Mouse (Mus musculus) T-cell, adult 66 days (primary cell): ENCODE results near the gene Lrtm2. TPM values are rescaled to one million over a fixed set of nuclear protein-coding genes. Genes with fewer than 3 reads are reported as not detected.

Experiments
- total RNA-seq, 2 experiments: library from RNA; stranded (reverse); gene quantifications; 3 replicates in 1 of 2; 4 replicates in 1 of 2; pipeline ENCODE4 v1.2.4; 2023

Lrtm2 gene
- total RNA-seq: 1 to 10 TPM; 3.3 to 4.9 TPM

DNA sequence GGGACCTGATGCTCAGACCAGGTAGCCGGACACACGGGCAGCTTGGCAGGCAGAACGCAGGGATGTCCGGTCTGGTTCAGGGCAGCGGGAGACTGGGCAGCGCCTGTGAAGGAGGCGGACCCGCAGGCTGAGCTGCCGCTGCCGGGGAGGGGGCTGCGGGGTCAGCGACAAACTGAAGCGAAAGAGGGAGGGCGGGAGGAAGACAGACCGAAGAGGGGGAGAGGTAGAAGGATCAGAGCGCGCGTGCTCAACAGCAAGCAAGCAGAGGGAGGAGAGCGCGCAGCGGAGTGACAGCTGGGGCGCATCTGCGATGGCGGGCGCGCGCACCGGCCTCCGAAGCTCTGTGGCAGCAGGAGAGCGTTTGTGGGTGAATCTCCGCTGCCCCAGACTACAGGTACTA, at the start of gene Lrtm2:
Gene Lrtm2 (minus strand): TSS at position 261 of the 400 bp plus-strand sequence.

Other genes with a start within 250 kb of the Lrtm2 start
- 10 to 100 TPM; 29.7 to 43.0 TPM for gene Dcp1b, start 155.5 kb downstream of the Lrtm2 start, total RNA-seq
- not detected for gene Cacna1c, start 134.3 kb downstream of the Lrtm2 start, total RNA-seq
- gene Cacna2d4, start 94.2 kb downstream of the Lrtm2 start, total RNA-seq: 10 to 100 TPM in 1 of 2 experiments, 1 to 10 TPM in 1; 8.9 to 17.0 TPM
- 10 to 100 TPM; 55.4 to 60.2 TPM for gene Adipor2, start 86.9 kb upstream of the Lrtm2 start, total RNA-seq
- gene Fbxl14, start 148.9 kb upstream of the Lrtm2 start, total RNA-seq: 10 to 100 TPM; 86.7 to 93.0 TPM
- gene Wnt5b, start 213.6 kb upstream of the Lrtm2 start, total RNA-seq: 1 to 10 TPM; 5.4 to 7.5 TPM